Mouse (Mus musculus) stomach, postnatal 0 days (tissue): ENCODE measurements around the gene Rasgef1b. TPM values are rescaled to one million over a fixed set of nuclear protein-coding genes. Genes with fewer than 3 reads are reported as not detected.

Experiments used
- ATAC-seq: fragments of 200-750 bp; cut with Nextera tagmentation; 2 replicates; pipeline ENCODE4 v1.8.0; 2017; ENCODE audit not compliant: low FRiP score, low TSS enrichment
- DNase-seq: peaks from one replicate; pipeline ENCODE4 v3.0.0-alpha.2; 2016; ENCODE audit warnings: low spot score
- H3K27ac ChIP-seq: fragments of 300-500 bp; sonication (generic); replicated peaks from 2 replicates; pipeline ENCODE4 v1.5.1; 2014; ENCODE audit warnings: mild to moderate bottlenecking, control low read depth
- H3K27me3 ChIP-seq: fragments of 300-500 bp; sonication (generic); 2 replicates; pipeline ENCODE4 v1.6.1; 2014; ENCODE audit warnings: low read length; ENCODE audit not compliant: control insufficient read depth, insufficient read depth
- H3K36me3 ChIP-seq: fragments of 300-500 bp; sonication (generic); 2 replicates; pipeline ENCODE4 v1.6.1; 2014; ENCODE audit warnings: low read length, mixed read lengths; ENCODE audit not compliant: control insufficient read depth, insufficient read depth
- H3K4me1 ChIP-seq: fragments of 300-500 bp; sonication (generic); replicated peaks from 2 replicates; pipeline ENCODE4 v1.6.1; 2014; ENCODE audit warnings: antibody characterized with exemption; ENCODE audit not compliant: control insufficient read depth, insufficient read depth
- H3K4me2 ChIP-seq: fragments of 300-500 bp; sonication (generic); replicated peaks from 2 replicates; pipeline ENCODE4 v1.6.1; 2014; ENCODE audit warnings: low read depth, mild to moderate bottlenecking, control low read depth, moderate library complexity
- H3K4me3 ChIP-seq: fragments of 300-500 bp; sonication (generic); 2 replicates; pipeline ENCODE4 v1.5.1; 2014; ENCODE audit warnings: low read depth, low read length, control low read depth
- H3K9ac ChIP-seq: fragments of 300-500 bp; sonication (generic); 2 replicates; pipeline ENCODE4 v1.6.1; 2014; ENCODE audit warnings: mild to moderate bottlenecking, low read length, control low read depth, mixed read lengths
- H3K9me3 ChIP-seq: fragments of 300-500 bp; sonication (generic); 2 replicates; pipeline ENCODE4 v1.6.1; 2016; ENCODE audit warnings: low read length; ENCODE audit not compliant: control insufficient read depth
- CTCF ChIP-seq: IDR thresholded peaks from 2 replicates; pipeline ENCODE4 v1.5.1; 2016; ENCODE audit warnings: antibody characterized with exemption, low read depth, mild to moderate bottlenecking, moderate library complexity
- EP300 ChIP-seq: optimal IDR thresholded peaks from 2 replicates; pipeline ENCODE3; 2016; ENCODE audit warnings: antibody characterized with exemption
- WGBS: fragments of 180-500 bp; shearing (Covaris S2); extraction: QIAGEN DNeasy Blood & Tissue Kit; methylation state at CpG from one replicate; pipeline ENCODE4 v1.1.7; 2014; 5-methylcytosine and 5-hydroxymethylcytosine counted together
- polyA plus RNA-seq: library from polyadenylated mRNA; unstranded; fragments of >200 nt; fragmentation: Nextera tagmentation; extraction: Ambion mirVana; gene quantifications from 2 replicates; pipeline ENCODE4 v1.2.1, GENCODE M21; 2015

The Rasgef1b gene
- polyA plus RNA-seq, 1 experiment from 2014 or later: 37.4 TPM

- no peak for DNase-seq
Observed at GRCm38 (mm10) chr5:99332021-99332420, 396.8 kb downstream of the Rasgef1b start.

DNA sequence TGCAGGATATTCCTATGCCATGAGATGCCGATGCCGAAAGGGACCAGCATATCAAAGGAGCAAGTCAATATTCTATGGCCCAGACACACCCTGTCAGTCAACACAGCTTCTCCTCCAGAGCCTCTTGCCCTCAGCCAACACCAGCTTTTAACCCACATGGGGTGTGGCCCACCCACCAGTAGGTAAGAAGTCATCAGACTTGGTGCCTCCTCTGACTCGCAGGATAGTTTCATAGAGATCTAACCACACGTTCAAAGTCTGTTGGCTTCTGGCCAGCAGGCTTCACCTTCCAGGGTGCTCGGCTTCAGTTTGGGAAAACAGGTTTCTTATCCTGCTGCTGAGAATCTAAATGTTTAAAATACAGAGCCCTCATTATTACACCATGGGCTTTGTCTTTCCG is 399.8 kb downstream of the Rasgef1b start:
- DNase-seq: peak; percentile 91
- H3K9me3 ChIP-seq: no peaks in the 10 kb centered on the region
- H3K27ac ChIP-seq: peak overlapping the region; percentile 82; the same call in 1 of the 2 replicates
- ATAC-seq: peak; percentile 94
- no peaks in the 10 kb centered on the region for H3K27me3 ChIP-seq
- no peak overlapping the region for H3K9ac ChIP-seq
- no peaks in the 10 kb centered on the region for H3K36me3 ChIP-seq
- TF ChIP-seq EP300: peak; percentile 70
- no peak for TF ChIP-seq CTCF
- 28% methylated on average over 6 of the region's 6 CpGs for WGBS
- no peak overlapping the region for H3K4me2 ChIP-seq
- no peaks in the 10 kb centered on the region for H3K4me1 ChIP-seq
- no peak overlapping the region for H3K4me3 ChIP-seq

More at GRCm38 (mm10) chr5:99332021-99332420, 396.8 kb downstream of the Rasgef1b start:
- ATAC-seq: no peak
- Histone ChIP-seq H3K4me3 (no peak overlapping the region), H3K4me2 (no peak overlapping the region), H3K27ac (peak overlapping the region; percentile 8; the same call in 1 of the 2 replicates), H3K9ac (no peak overlapping the region), H3K36me3 (no peaks in the 10 kb centered on the region), H3K4me1 (no peaks in the 10 kb centered on the region), H3K27me3 (no peaks in the 10 kb centered on the region), H3K9me3 (no peaks in the 10 kb centered on the region)
- TF ChIP-seq CTCF (no peak), EP300 (no peak)
- WGBS: 90% methylated on average over 2 of the region's 2 CpGs

- Histone ChIP-seq H3K4me3 (no peak overlapping the region), H3K9ac (no peak overlapping the region), H3K9me3 (no peaks in the 10 kb centered on the region), H3K4me1 (no peaks in the 10 kb centered on the region), H3K36me3 (no peaks in the 10 kb centered on the region), H3K27ac (peak overlapping the region; percentile 58; the same call in 1 of the 2 replicates), H3K4me2 (no peak overlapping the region), H3K27me3 (no peaks in the 10 kb centered on the region)
- DNase-seq: peak; percentile 34
- no peak for TF ChIP-seq CTCF
- TF ChIP-seq EP300: no peak
- peak; percentile 36 for ATAC-seq
- 58% methylated on average over 2 of the region's 2 CpGs for WGBS
Observed at GRCm38 (mm10) chr5:99327019-99327418, 401.8 kb downstream of the Rasgef1b start.

DNA sequence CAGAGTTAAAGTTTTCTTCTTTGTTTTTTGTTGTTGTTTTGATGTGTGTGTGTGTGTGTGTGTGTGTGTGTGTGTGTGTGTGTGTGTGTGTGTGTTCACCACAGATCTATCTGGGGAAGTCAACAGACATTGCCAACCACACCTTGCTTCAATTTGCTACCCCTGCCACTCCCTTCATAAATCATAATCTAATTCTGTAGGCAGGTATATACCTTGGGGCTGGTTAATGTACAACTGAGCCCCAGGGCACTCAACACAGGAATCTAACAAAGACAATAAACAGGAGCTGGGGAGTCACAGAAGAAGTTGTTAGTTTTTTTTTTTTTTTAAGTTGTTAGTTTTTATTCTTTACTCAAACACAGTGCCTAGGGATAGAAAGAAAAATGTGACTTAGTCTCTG is 403.6 kb downstream of the Rasgef1b start:
- no peak overlapping the region for H3K4me2 ChIP-seq
- no peak overlapping the region for H3K27ac ChIP-seq
- peak; percentile 55; the same call in 1 of the 2 replicates for ATAC-seq

GRCm38 (mm10) chr5:99320783-99321182 is 408.1 kb downstream of the Rasgef1b start:
- no peak overlapping the region for H3K4me3 ChIP-seq
- H3K36me3 ChIP-seq: no peaks in the 10 kb centered on the region
- H3K9ac ChIP-seq: no peak overlapping the region
- TF ChIP-seq CTCF (no peak), EP300 (no peak)
- WGBS: 54% methylated on average over 4 of the region's 4 CpGs
- H3K4me1 ChIP-seq: no peaks in the 10 kb centered on the region
- ATAC-seq: peak; percentile 76
- H3K27ac ChIP-seq: no peak overlapping the region
- no peaks in the 10 kb centered on the region for H3K9me3 ChIP-seq
- DNase-seq: no peak
- no peak overlapping the region for H3K4me2 ChIP-seq
- H3K27me3 ChIP-seq: no peaks in the 10 kb centered on the region

More for the DNA sequence above, 403.6 kb downstream of the Rasgef1b start:
- H3K27me3 ChIP-seq: no peaks in the 10 kb centered on the region
- H3K4me1 ChIP-seq: no peaks in the 10 kb centered on the region
- no peak overlapping the region for H3K4me3 ChIP-seq
- no peaks in the 10 kb centered on the region for H3K36me3 ChIP-seq
- peak; percentile 36 for DNase-seq
- no peak overlapping the region for H3K9ac ChIP-seq
- no peak for TF ChIP-seq EP300
- no peak for TF ChIP-seq CTCF
- H3K9me3 ChIP-seq: no peaks in the 10 kb centered on the region

DNA sequence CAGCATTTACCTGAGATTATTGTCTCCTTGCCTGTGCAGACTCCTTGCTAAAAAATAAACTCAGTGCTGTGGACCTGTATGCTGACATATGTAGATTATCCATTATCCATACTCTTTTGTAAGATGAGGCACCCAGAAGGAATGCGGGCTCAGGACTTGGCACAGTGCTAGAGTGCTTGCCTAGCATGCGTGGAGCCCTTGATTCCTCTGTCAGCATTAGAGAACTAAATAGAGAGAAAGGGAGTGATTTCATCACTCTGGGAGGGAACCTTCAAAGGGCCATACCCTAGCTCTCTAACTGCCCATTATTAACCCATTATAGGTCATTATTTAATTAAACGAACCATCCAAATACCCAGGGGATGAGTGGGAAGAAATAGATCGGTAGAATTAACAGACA is 430.9 kb downstream of the Rasgef1b start:
- H3K4me1 ChIP-seq: no peaks in the 10 kb centered on the region
- 53% methylated on average over 4 of the region's 4 CpGs for WGBS
- TF ChIP-seq EP300: no peak
- TF ChIP-seq CTCF: no peak
- H3K4me3 ChIP-seq: no peak overlapping the region
- H3K4me2 ChIP-seq: no peak overlapping the region
- no peaks in the 10 kb centered on the region for H3K36me3 ChIP-seq
- no peak overlapping the region for H3K27ac ChIP-seq
- H3K9me3 ChIP-seq: no peaks in the 10 kb centered on the region
- ATAC-seq (peak; percentile 45; the same call in 1 of the 2 replicates), DNase-seq (no peak)
- H3K9ac ChIP-seq: no peak overlapping the region
- H3K27me3 ChIP-seq: no peaks in the 10 kb centered on the region
